Mouse (Mus musculus) liver, embryonic 12.5 days (tissue): ENCODE measurements at regions not wholly inside any gene's neighbourhood (a gene's known extent, or its start where the extent isn't known, plus 50 kb on each side); places are given as distances from the start of the nearest gene placed in this dataset.

Source experiments
- ATAC-seq: fragments of 200-750 bp; cut with Nextera tagmentation; 2 replicates; pipeline ENCODE4 v1.8.0; 2017; ENCODE audit warnings: moderate number of reproducible peaks, mild to moderate bottlenecking, moderate library complexity
- H3K27ac ChIP-seq: fragments of 300-500 bp; sonication (generic); 2 replicates; pipeline ENCODE4 v1.5.1; 2016; ENCODE audit warnings: mild to moderate bottlenecking
- H3K27me3 ChIP-seq: fragments of 300-500 bp; sonication (generic); replicated peaks from 2 replicates; pipeline ENCODE4 v1.6.1; 2016; ENCODE audit warnings: mild to moderate bottlenecking, moderate library complexity
- H3K36me3 ChIP-seq: fragments of 300-500 bp; sonication (generic); 2 replicates; pipeline ENCODE4 v1.6.1; 2016; ENCODE audit warnings: mild to moderate bottlenecking, moderate library complexity
- H3K4me1 ChIP-seq: fragments of 300-500 bp; sonication (generic); 2 replicates; pipeline ENCODE4 v1.6.1; 2016
- H3K4me2 ChIP-seq: fragments of 300-500 bp; sonication (generic); 2 replicates; pipeline ENCODE4 v1.6.1; 2016; ENCODE audit warnings: mild to moderate bottlenecking, moderate library complexity
- H3K4me3 ChIP-seq: fragments of 300-500 bp; sonication (generic); 2 replicates; pipeline ENCODE4 v1.5.1; 2016; ENCODE audit warnings: mild to moderate bottlenecking, moderate library complexity
- H3K9ac ChIP-seq: fragments of 300-500 bp; sonication (generic); 2 replicates; pipeline ENCODE4 v1.6.1; 2016; ENCODE audit warnings: mild to moderate bottlenecking, moderate library complexity
- H3K9me3 ChIP-seq: fragments of 300-500 bp; sonication (generic); replicated peaks from 2 replicates; pipeline ENCODE4 v1.6.1; 2016; ENCODE audit warnings: mild to moderate bottlenecking, moderate library complexity
- WGBS: fragments of 180-500 bp; shearing (Covaris S2); methylation state at CpG from one replicate; pipeline ENCODE4 v1.1.7; 2016; ENCODE audit not compliant: insufficient replicate concordance; 5-methylcytosine and 5-hydroxymethylcytosine counted together

GRCm38 (mm10) chr2:21956112-21956963 is 271.0 kb upstream of the Myo3a start:
- Histone ChIP-seq H3K4me3 (no peak overlapping the region), H3K36me3 (no peaks in the 10 kb centered on the region), H3K4me2 (no peak overlapping the region), H3K9me3 (no peaks in the 10 kb centered on the region), H3K4me1 (no peaks in the 10 kb centered on the region), H3K27me3 (no peaks in the 10 kb centered on the region), H3K9ac (no peak overlapping the region), H3K27ac (no peak overlapping the region)
- ATAC-seq = no peak
- WGBS = 55% methylated on average over 3 of the region's 3 CpGs

- Histone ChIP-seq H3K9ac (no peak overlapping the region), H3K27me3 (no peaks in the 10 kb centered on the region), H3K4me3 (no peak overlapping the region), H3K9me3 (no peaks in the 10 kb centered on the region), H3K4me1 (peaks cover 10% of the 10 kb centered on the region), H3K27ac (no peak overlapping the region), H3K36me3 (no peaks in the 10 kb centered on the region), H3K4me2 (peak overlapping the region; percentile 47)
- WGBS = 4% methylated on average over 3 of the region's 3 CpGs
- peak; percentile 51; the same call in 1 of the 2 replicates for ATAC-seq
Measured at GRCm38 (mm10) chr2:21958365-21958764, 268.9 kb upstream of the Myo3a start.

- Histone ChIP-seq H3K4me3 (no peak overlapping the region), H3K4me2 (peak overlapping the region; percentile 47), H3K27ac (no peak overlapping the region), H3K9ac (no peak overlapping the region), H3K27me3 (no peaks in the 10 kb centered on the region), H3K9me3 (no peaks in the 10 kb centered on the region), H3K36me3 (no peaks in the 10 kb centered on the region), H3K4me1 (peaks cover 14% of the 10 kb centered on the region)
- no peak for ATAC-seq
- 51% methylated on average over 3 of the region's 3 CpGs for WGBS
Measured at GRCm38 (mm10) chr2:21958802-21959201, 268.5 kb upstream of the Myo3a start.

GRCm38 (mm10) chr2:21963343-21964026 is 263.8 kb upstream of the Myo3a start:
- ATAC-seq = peak; percentile 65
- peaks cover 25% of the 10 kb centered on the region for H3K4me1 ChIP-seq
- H3K27ac ChIP-seq = peak overlapping the region; percentile 91
- WGBS = 3% methylated on average over 7 of the region's 7 CpGs
- no peaks in the 10 kb centered on the region for H3K36me3 ChIP-seq
- peak overlapping the region; percentile 71 for H3K4me2 ChIP-seq
- H3K27me3 ChIP-seq = no peaks in the 10 kb centered on the region
- H3K9ac ChIP-seq = peak overlapping the region; percentile 35; the same call in 1 of the 2 replicates
- no peaks in the 10 kb centered on the region for H3K9me3 ChIP-seq
- peak overlapping the region; percentile 30 for H3K4me3 ChIP-seq

GRCm38 (mm10) chr2:21964027-21964605 is 263.2 kb upstream of the Myo3a start:
- Histone ChIP-seq H3K27ac (peak overlapping the region; percentile 91), H3K36me3 (no peaks in the 10 kb centered on the region), H3K4me3 (peak overlapping the region; percentile 30), H3K4me2 (peak overlapping the region; percentile 71), H3K27me3 (no peaks in the 10 kb centered on the region), H3K9ac (peak overlapping the region; percentile 35; the same call in 1 of the 2 replicates), H3K4me1 (peaks cover 25% of the 10 kb centered on the region), H3K9me3 (no peaks in the 10 kb centered on the region)
- WGBS = 1% methylated on average over 10 of the region's 10 CpGs
- peak; percentile 97 for ATAC-seq

- no peak for ATAC-seq
- Histone ChIP-seq H3K4me3 (no peak overlapping the region), H3K9me3 (no peaks in the 10 kb centered on the region), H3K4me2 (no peak overlapping the region), H3K9ac (no peak overlapping the region), H3K27me3 (no peaks in the 10 kb centered on the region), H3K36me3 (no peaks in the 10 kb centered on the region), H3K27ac (no peak overlapping the region), H3K4me1 (peaks cover 14% of the 10 kb centered on the region)
- WGBS = 56% methylated on average over 1 of the region's 1 CpGs
Measured at GRCm38 (mm10) chr2:21970774-21971406, 256.4 kb upstream of the Myo3a start.

- Histone ChIP-seq H3K9me3 (no peaks in the 10 kb centered on the region), H3K27me3 (no peaks in the 10 kb centered on the region), H3K9ac (no peak overlapping the region), H3K4me1 (peaks cover 17% of the 10 kb centered on the region), H3K27ac (no peak overlapping the region), H3K36me3 (no peaks in the 10 kb centered on the region), H3K4me3 (no peak overlapping the region), H3K4me2 (no peak overlapping the region)
- 0 out of 2 replicates have a peak, but pooled peaks have one; percentile 28 for ATAC-seq
- 32% methylated on average over 3 of the region's 3 CpGs for WGBS
Measured at GRCm38 (mm10) chr2:21974599-21974998, 252.7 kb upstream of the Myo3a start.

GRCm38 (mm10) chr2:21975547-21975946 is 251.8 kb upstream of the Myo3a start:
- H3K9ac ChIP-seq = no peak overlapping the region
- H3K27ac ChIP-seq = no peak overlapping the region
- no peak overlapping the region for H3K4me2 ChIP-seq
- H3K9me3 ChIP-seq = no peaks in the 10 kb centered on the region
- no peaks in the 10 kb centered on the region for H3K27me3 ChIP-seq
- peaks cover 17% of the 10 kb centered on the region for H3K4me1 ChIP-seq
- no peak for ATAC-seq
- 46% methylated on average over 1 of the region's 1 CpGs for WGBS
- H3K4me3 ChIP-seq = no peak overlapping the region
- no peaks in the 10 kb centered on the region for H3K36me3 ChIP-seq

- Histone ChIP-seq H3K4me3 (no peak overlapping the region), H3K4me2 (no peak overlapping the region), H3K27me3 (no peaks in the 10 kb centered on the region), H3K27ac (no peak overlapping the region), H3K9me3 (no peaks in the 10 kb centered on the region), H3K4me1 (peaks cover 17% of the 10 kb centered on the region), H3K36me3 (no peaks in the 10 kb centered on the region), H3K9ac (no peak overlapping the region)
- peak; percentile 82 for ATAC-seq
Measured at GRCm38 (mm10) chr2:21976337-21976736, 251.0 kb upstream of the Myo3a start.

- ATAC-seq = no peak
- H3K9ac ChIP-seq = no peak overlapping the region
- H3K4me2 ChIP-seq = no peak overlapping the region
- no peaks in the 10 kb centered on the region for H3K9me3 ChIP-seq
- H3K27ac ChIP-seq = no peak overlapping the region
- no peaks in the 10 kb centered on the region for H3K36me3 ChIP-seq
- H3K4me3 ChIP-seq = no peak overlapping the region
- WGBS = 72% methylated on average over 2 of the region's 2 CpGs
- H3K4me1 ChIP-seq = peaks cover 17% of the 10 kb centered on the region
- no peaks in the 10 kb centered on the region for H3K27me3 ChIP-seq
Measured at GRCm38 (mm10) chr2:21976831-21977230, 250.5 kb upstream of the Myo3a start.

GRCm38 (mm10) chr2:21980177-21980576 is 247.1 kb upstream of the Myo3a start:
- no peak for ATAC-seq
- Histone ChIP-seq H3K27ac (no peak overlapping the region), H3K9ac (no peak overlapping the region), H3K4me2 (no peak overlapping the region), H3K27me3 (no peaks in the 10 kb centered on the region), H3K4me1 (peaks cover 10% of the 10 kb centered on the region; the same call in 1 of the 2 replicates), H3K4me3 (no peak overlapping the region), H3K36me3 (no peaks in the 10 kb centered on the region), H3K9me3 (no peaks in the 10 kb centered on the region)
- 74% methylated on average over 9 of the region's 9 CpGs for WGBS

GRCm38 (mm10) chr2:22024438-22024837 is 202.9 kb upstream of the Myo3a start:
- no peak for ATAC-seq
- H3K4me3 ChIP-seq = no peak overlapping the region
- no peaks in the 10 kb centered on the region for H3K4me1 ChIP-seq
- no peak overlapping the region for H3K9ac ChIP-seq
- no peaks in the 10 kb centered on the region for H3K36me3 ChIP-seq
- no peak overlapping the region for H3K27ac ChIP-seq
- H3K27me3 ChIP-seq = no peaks in the 10 kb centered on the region
- no peak overlapping the region for H3K4me2 ChIP-seq
- WGBS = 71% methylated on average over 2 of the region's 2 CpGs
- H3K9me3 ChIP-seq = no peaks in the 10 kb centered on the region
